Mouse (Mus musculus): ENCODE measurements around the gene Ubr2.

- no peak for TF ChIP-seq CTCF (IDR thresholded peaks at IDR 0.05; ENCODE audit: borderline replicate concordance, insufficient read depth, low read length)
- TF ChIP-seq POLR2A (IDR thresholded peaks at IDR 0.05; ENCODE audit: low read depth, low read length), result no peak
Observed at GRCm38 (mm10) chr17:46972603-46973002, 37.8 kb downstream of the Ubr2 start.

All from embryonic fibroblast, embryonic 13.5 days (primary cell).